Mouse (Mus musculus): ENCODE results near the gene Pecam1. TPM values are rescaled to one million over a fixed set of nuclear protein-coding genes. Genes with fewer than 3 reads are reported as not detected.

Pecam1 gene
- total RNA-seq, 4 experiments from 2014 or later = 16.0 to 21.1 (median 18.0) TPM

Small RNAs within 50 kb of the gene (microRNA-seq; reads per million reads assigned to microRNA genes)
- gene Gm25994 (0 reads per million in 2 experiments), gene Mir3064 (15.3 to 21.0 reads per million in 2 experiments)

Other genes starting within 250 kb of the Pecam1 start
- 100 to 1,000 TPM; 135 to 153 (median 142) TPM for gene Tex2, start 137.2 kb downstream of the Pecam1 start, total RNA-seq (2022)
- gene Milr1, start 598 bp upstream of the Pecam1 start, total RNA-seq (2022) = 1 to 10 TPM in 2 of 4 experiments, not detected in 2; 4.9 to 6.2 TPM
- 1 to 10 TPM; 3.4 to 5.6 (median 3.7) TPM for gene Polg2, start 28.9 kb upstream of the Pecam1 start, total RNA-seq (2022)
- gene Ddx5, start 38.6 kb upstream of the Pecam1 start, total RNA-seq (2022) = 100 to 1,000 TPM; 697 to 742 (median 710) TPM
- gene Cep95, start 38.6 kb upstream of the Pecam1 start, total RNA-seq (2022) = 10 to 100 TPM in 3 of 4 experiments, 1 to 10 TPM in 1; 9.1 to 15.6 (median 13.8) TPM
- 10 to 100 TPM; 26.1 to 32.9 (median 28.6) TPM for gene Smurf2, start 170.1 kb upstream of the Pecam1 start, total RNA-seq (2022)
- gene Kpna2, start 248.9 kb upstream of the Pecam1 start, total RNA-seq (2022) = 10 to 100 TPM; 17.5 to 23.7 (median 21.7) TPM

Data from layer of hippocampus, adult 8-10 months (tissue).